Mouse (Mus musculus) embryo, embryonic 11.5 days (tissue): ENCODE data around the gene Ercc8.

Source experiments
- DNase-seq: peaks from one replicate; pipeline ENCODE4 v3.0.0-alpha.2; 2012; ENCODE audit warnings: low read depth, low spot score

Ercc8 gene

DNA sequence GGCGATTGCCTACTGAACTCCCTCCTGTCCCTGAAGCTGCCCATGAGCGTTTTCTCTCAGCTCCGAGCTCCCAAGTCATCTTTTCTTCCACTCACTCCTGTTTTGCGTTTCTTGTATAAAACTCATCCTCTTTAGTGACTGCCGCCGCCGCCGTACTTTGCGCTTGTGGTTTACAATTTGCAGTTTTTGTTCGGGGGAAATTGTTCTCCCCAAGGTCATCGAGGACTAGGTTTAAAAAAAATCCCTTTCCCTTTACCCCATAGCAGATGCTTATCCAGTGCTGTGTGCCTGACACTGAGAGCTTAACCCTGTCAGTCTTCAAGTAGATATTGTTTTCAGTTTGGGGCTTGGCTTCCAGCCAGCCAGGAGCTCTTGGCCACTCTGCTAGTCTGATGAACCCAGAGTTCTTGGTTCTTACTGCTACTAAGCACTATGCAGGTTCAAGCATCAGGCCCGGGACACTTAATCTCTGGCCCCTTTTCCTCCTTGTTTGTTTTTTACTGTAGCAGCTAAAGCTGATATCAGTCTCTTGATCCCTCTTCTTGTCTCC, 56.8 kb downstream of the Ercc8 start:
- no peak for DNase-seq

DNA sequence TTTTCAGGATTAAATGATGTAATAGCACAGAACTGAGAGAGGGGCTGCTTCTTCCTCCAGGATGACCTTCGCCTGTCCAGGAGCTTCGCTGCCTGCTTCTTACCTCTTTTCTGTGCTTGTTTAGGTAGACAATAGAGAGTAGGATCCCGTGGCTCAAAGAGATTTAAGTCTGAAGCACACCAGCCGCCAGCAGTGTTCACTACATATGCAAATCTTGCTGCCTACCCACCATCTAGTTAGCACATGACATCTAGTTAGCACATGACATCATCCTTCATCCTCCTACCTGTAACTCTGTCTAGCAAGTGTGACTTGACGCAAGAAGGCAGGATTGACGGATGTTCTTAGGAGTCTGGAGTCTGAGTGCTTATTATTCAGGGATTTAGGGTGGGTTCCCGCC, 61.2 kb downstream of the Ercc8 start:
- DNase-seq: no peak

DNA sequence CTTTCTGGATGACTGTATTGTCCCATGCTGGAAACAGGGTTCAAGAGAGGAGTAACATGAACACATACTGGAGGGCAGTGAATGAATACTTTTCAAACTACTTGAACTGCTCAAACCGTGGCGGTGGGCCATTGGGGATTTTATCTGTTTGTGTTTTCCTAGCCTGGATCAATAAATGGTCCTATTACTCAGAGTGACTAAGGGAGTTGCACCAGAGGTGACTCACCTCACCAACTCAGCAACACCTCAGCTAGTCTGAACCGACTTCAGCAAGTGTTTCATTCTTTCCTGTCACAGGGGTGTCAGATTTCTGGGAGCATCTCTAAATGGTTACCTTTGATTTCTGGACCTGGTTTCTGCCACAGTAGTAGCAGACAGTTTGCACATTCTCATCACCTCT, 70.7 kb downstream of the Ercc8 start:
- no peak for DNase-seq

DNA sequence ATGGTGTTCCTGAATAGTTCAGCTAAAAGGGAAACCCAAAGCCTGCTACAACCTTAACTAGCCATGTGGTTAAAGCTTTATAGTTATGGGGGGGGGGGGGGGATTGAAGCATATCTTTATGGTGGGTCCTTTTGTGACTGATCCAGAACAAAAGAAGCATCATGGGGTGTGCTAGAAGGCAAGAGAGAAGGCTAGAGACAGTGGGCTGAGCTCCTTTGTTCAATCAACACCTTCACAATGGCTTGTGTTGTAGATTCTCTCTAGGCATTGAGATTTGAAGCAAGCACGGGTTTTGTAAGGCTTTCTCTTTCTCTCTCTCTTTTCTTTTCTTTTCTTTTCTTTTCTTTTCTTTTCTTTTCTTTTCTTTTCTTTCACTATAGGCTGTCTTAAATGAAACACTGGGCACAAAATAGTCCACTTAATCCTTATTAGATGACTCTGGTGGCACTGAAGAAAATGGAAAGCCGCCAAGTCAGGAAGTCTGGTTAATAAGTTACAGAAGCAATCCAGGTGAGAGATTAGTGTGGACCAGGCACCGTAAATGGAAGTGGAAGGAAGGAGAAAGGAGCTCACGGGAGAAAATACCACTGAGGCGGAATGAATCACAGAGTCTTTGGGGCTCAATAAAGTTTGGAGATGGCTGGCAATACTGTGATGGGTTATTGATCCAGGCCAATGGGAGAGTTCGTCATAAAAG, 71.3 kb downstream of the Ercc8 start:
- DNase-seq: no peak

DNA sequence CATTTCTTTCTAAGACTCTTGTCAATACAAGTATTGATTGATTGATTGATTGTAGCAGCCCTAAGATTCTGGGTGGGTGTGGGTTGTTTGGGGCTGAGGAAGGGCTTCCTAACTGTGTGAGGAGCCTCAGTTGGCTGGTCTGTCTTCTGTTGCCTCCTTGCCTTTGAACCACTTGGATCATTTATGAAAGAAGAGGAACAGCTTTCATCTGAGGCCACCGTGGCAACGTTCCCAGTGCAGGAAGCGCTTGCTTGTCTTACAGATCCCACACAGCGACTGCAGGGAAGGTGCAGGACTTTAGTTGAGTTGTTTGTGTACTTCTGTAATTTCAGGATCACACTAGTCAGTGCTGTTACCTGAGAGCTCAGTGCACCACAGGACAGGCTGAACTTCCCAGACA, 81.5 kb downstream of the Ercc8 start:
- DNase-seq: no peak

DNA sequence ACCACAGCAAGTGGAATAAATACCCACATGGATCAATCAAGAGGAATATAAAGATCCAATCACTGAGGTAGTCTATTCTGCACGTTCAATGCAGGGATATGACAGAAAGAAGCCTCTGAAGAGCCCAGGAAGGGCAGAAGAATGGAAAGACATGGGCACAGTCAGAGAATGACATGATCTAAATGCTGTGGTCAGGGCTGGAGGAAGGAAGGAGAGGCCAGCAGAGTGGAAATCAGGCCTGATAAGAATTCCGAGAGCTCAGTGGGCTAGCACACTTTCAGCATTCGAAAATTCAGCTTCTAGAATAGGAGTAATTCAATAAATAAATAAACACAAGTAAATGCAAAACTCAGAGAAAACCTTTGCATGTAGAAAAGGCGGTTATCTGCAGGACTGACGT, 83.2 kb downstream of the Ercc8 start:
- no peak for DNase-seq
